Mouse (Mus musculus) embryonic facial prominence, embryonic 12.5 days (tissue): ENCODE results near the gene Vmn2r99. TPM values are rescaled to one million over a fixed set of nuclear protein-coding genes. Genes with fewer than 3 reads are reported as not detected.

Source experiments
- ATAC-seq: fragments of 200-750 bp; cut with Nextera tagmentation; 2 replicates; pipeline ENCODE4 v1.8.0; 2017; ENCODE audit not compliant: insufficient number of reproducible peaks, insufficient read depth, low FRiP score, low TSS enrichment
- H3K27ac ChIP-seq: fragments of 300-500 bp; sonication (generic); 2 replicates; pipeline ENCODE4 v1.5.1; 2016; ENCODE audit warnings: mild to moderate bottlenecking
- H3K27me3 ChIP-seq: fragments of 300-500 bp; sonication (generic); 2 replicates; pipeline ENCODE4 v1.6.1; 2016; ENCODE audit warnings: mild to moderate bottlenecking, moderate library complexity
- H3K36me3 ChIP-seq: fragments of 300-500 bp; sonication (generic); 2 replicates; pipeline ENCODE4 v1.6.1; 2016; ENCODE audit warnings: mild to moderate bottlenecking
- H3K4me1 ChIP-seq: fragments of 300-500 bp; sonication (generic); 2 replicates; pipeline ENCODE4 v1.6.1; 2016
- H3K4me2 ChIP-seq: fragments of 300-500 bp; sonication (generic); replicated peaks from 2 replicates; pipeline ENCODE4 v1.6.1; 2016; ENCODE audit warnings: mild to moderate bottlenecking, moderate library complexity
- H3K4me3 ChIP-seq: fragments of 300-500 bp; sonication (generic); 2 replicates; pipeline ENCODE4 v1.5.1; 2016; ENCODE audit warnings: mild to moderate bottlenecking
- H3K9ac ChIP-seq: fragments of 300-500 bp; sonication (generic); 2 replicates; pipeline ENCODE4 v1.6.1; 2016; ENCODE audit warnings: mild to moderate bottlenecking, moderate library complexity
- H3K9me3 ChIP-seq: fragments of 300-500 bp; sonication (generic); 2 replicates; pipeline ENCODE4 v1.6.1; 2016; ENCODE audit warnings: mild to moderate bottlenecking, moderate library complexity
- WGBS: fragments of 180-500 bp; shearing (Covaris S2); methylation state at CpG from one replicate; pipeline ENCODE4 v1.1.7; 2016; 5-methylcytosine and 5-hydroxymethylcytosine counted together
- polyA plus RNA-seq: library from polyadenylated mRNA; unstranded; fragments of >200 nt; fragmentation: Nextera tagmentation; extraction: Ambion mirVana; gene quantifications from 2 replicates; pipeline ENCODE4 v1.2.1, GENCODE M21; 2016

The Vmn2r99 gene
- polyA plus RNA-seq = not detected in 2 replicates

GRCm38 (mm10) chr17:19361649-19362048, at the start of gene Vmn2r99:
Gene Vmn2r99, plus strand, starts transcription at chr17:19361949.
- Histone ChIP-seq H3K4me1 (no peaks in the 10 kb centered on the region), H3K4me3 (no peak within 1 kb of the TSS), H3K4me2 (no peak within 1 kb of the TSS), H3K9ac (no peak within 1 kb of the TSS), H3K9me3 (no peaks in the 10 kb centered on the region), H3K36me3 (no peaks in the 10 kb centered on the region), H3K27me3 (no peaks in the 10 kb centered on the region), H3K27ac (no peak within 1 kb of the TSS)
- ATAC-seq = no peak

- Histone ChIP-seq H3K9me3 (peaks cover 19% of the 10 kb centered on the region; the same call in 1 of the 2 replicates), H3K4me1 (no peaks in the 10 kb centered on the region), H3K27ac (no peak overlapping the region), H3K4me3 (no peak overlapping the region), H3K36me3 (no peaks in the 10 kb centered on the region), H3K27me3 (no peaks in the 10 kb centered on the region), H3K4me2 (no peak overlapping the region), H3K9ac (no peak overlapping the region)
- ATAC-seq = no peak
- 95% methylated on average over 3 of the region's 3 CpGs for WGBS
Measured at GRCm38 (mm10) chr17:19437623-19438022, 75.9 kb downstream of the Vmn2r99 start.

GRCm38 (mm10) chr17:19444932-19445331, 83.2 kb downstream of the Vmn2r99 start:
- H3K4me1 ChIP-seq = no peaks in the 10 kb centered on the region
- H3K27me3 ChIP-seq = no peaks in the 10 kb centered on the region
- H3K4me3 ChIP-seq = no peak overlapping the region
- H3K9ac ChIP-seq = no peak overlapping the region
- no peak overlapping the region for H3K27ac ChIP-seq
- H3K4me2 ChIP-seq = no peak overlapping the region
- H3K36me3 ChIP-seq = no peaks in the 10 kb centered on the region
- 90% methylated on average over 1 of the region's 1 CpGs for WGBS
- no peak for ATAC-seq
- peaks cover 9% of the 10 kb centered on the region; the same call in 1 of the 2 replicates for H3K9me3 ChIP-seq

Other genes starting within 250 kb of the Vmn2r99 start
- not detected in 2 replicates for gene Vmn2r100, start 142.8 kb downstream of the Vmn2r99 start, polyA plus RNA-seq
- not detected in 2 replicates for gene Vmn2r101, start 215.3 kb downstream of the Vmn2r99 start, polyA plus RNA-seq